Mouse (Mus musculus): ENCODE data around the gene Ncapd3. TPM values are rescaled to one million over a fixed set of nuclear protein-coding genes. Genes with fewer than 3 reads are reported as not detected.

The Ncapd3 gene
- 38.5 and 38.8 TPM in 2 replicates for polyA plus RNA-seq (2012; rRNA removed)
- polyA plus RNA-seq (2014; fragmentation: Nextera tagmentation; extraction: Ambion mirVana), result 24.3 and 28.2 TPM in 2 replicates

GRCm38 (mm10) chr9:27029828-27030762 lies at the start of gene Ncapd3, which contains the start of gene Vps26b:
Gene Ncapd3 (plus strand): TSS chr9:27030175.
Gene Vps26b (minus strand): TSS chr9:27030065.
- Histone ChIP-seq H3K27ac (replicated peaks; ENCODE audit: low read depth, low read length) (peak within 1 kb of the TSS; percentile 87), H3K4me1 (ENCODE audit: control insufficient read depth, insufficient read depth, low read length) (peaks cover 25% of the 10 kb centered on the region), H3K4me3 (replicated peaks; ENCODE audit: low read length) (peak within 1 kb of the TSS; percentile 93), H3K4me2 (replicated peaks; ENCODE audit: low read depth, low read length, severe bottlenecking) (peak within 1 kb of the TSS; percentile 74), H3K9ac (ENCODE audit: low read depth, low read length, severe bottlenecking) (peak within 1 kb of the TSS; percentile 93), H3K36me3 (ENCODE audit: control insufficient read depth, insufficient read depth, low read length) (no peaks in the 10 kb centered on the region), H3K9me3 (ENCODE audit: control insufficient read depth, low read length) (no peaks in the 10 kb centered on the region), H3K27me3 (ENCODE audit: control insufficient read depth, insufficient read depth, low read length) (no peaks in the 10 kb centered on the region)
- TF ChIP-seq POLR2A (IDR thresholded peaks at IDR 0.05; ENCODE audit: borderline replicate concordance, extremely low read depth, insufficient read depth, insufficient read length), result peak; percentile 71; the same call in 1 of the 2 replicates
- DNase-seq (ENCODE audit: low spot score) (peak; percentile 99), ATAC-seq (ENCODE audit: low FRiP score, low read depth) (peak; percentile 96)
- WGBS, result under 1% methylated on average over 58 of the region's 80 CpGs

DNA sequence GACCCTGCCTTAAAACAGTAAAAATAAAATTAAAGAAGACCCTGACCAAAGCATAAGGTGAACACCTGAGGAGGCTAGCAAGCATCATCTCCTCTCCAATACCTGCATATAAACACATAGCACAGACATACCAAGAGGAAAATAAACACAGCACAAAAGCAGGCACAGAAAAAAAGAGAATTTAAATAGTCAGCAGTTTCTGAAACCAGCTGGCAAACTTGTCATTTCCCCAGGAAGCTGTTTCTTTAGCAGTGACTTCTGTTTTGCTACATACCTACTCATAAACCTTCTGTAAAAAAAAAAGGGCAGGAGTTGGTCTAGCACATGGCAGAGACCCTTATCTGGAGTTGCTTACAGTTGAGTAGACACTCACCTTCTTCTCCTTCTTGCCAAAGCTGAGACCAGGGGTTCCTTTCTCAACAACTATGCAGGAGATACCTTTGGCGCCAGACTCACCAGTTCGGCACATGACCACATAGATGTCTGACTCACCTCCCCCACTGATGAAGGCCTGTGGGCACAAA lies 44.8 kb upstream of the Ncapd3 start:
- no peak overlapping the region for H3K4me3 ChIP-seq (replicated peaks; ENCODE audit: low read length)
- H3K4me1 ChIP-seq (ENCODE audit: control insufficient read depth, insufficient read depth, low read length), result no peaks in the 10 kb centered on the region
- no peaks in the 10 kb centered on the region for H3K9me3 ChIP-seq (ENCODE audit: control insufficient read depth, low read length)
- H3K9ac ChIP-seq (ENCODE audit: low read depth, low read length, severe bottlenecking), result no peak overlapping the region
- WGBS, result 98% methylated on average over 2 of the region's 2 CpGs
- ATAC-seq (ENCODE audit: low FRiP score, low read depth) (no peak), DNase-seq (ENCODE audit: low spot score) (no peak)
- H3K4me2 ChIP-seq (replicated peaks; ENCODE audit: low read depth, low read length, severe bottlenecking), result no peak overlapping the region
- TF ChIP-seq POLR2A (IDR thresholded peaks at IDR 0.05; ENCODE audit: borderline replicate concordance, extremely low read depth, insufficient read depth, insufficient read length), result no peak
- H3K36me3 ChIP-seq (ENCODE audit: control insufficient read depth, insufficient read depth, low read length), result peaks cover 61% of the 10 kb centered on the region
- no peaks in the 10 kb centered on the region for H3K27me3 ChIP-seq (ENCODE audit: control insufficient read depth, insufficient read depth, low read length)
- H3K27ac ChIP-seq (replicated peaks; ENCODE audit: low read depth, low read length), result no peak overlapping the region

DNA sequence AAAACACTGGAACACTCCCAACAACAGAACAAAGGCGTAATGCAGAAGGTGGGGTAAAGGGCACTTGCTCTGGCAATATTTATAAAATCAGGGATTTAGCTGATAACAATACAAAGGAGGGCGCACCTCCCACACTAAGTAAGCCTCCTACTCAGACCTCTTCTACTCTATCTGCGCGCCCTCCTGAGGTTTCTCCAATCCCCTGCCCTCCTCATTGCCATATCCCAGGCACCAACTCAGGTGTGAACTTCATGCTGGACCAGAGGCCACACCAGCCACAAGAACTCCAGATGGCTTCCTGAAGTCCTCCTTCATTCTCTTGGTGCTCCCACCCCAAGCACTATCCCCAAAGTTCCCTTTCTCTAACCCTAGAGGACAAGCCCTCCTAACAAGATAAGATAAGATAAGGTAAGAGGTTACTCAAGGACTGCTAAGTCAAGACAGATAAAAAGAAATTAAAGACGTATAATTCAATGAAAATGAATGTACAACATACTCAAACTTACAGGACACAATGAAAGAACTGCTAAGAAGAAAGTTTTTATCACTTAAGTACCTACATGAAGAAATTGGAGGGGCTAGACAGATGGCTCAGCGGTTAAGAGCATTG lies 44.2 kb upstream of the Ncapd3 start:
- no peaks in the 10 kb centered on the region for H3K9me3 ChIP-seq (ENCODE audit: control insufficient read depth, low read length)
- H3K4me2 ChIP-seq (replicated peaks; ENCODE audit: low read depth, low read length, severe bottlenecking), result no peak overlapping the region
- H3K9ac ChIP-seq (ENCODE audit: low read depth, low read length, severe bottlenecking), result no peak overlapping the region
- 93% methylated on average over 6 of the region's 6 CpGs for WGBS
- H3K4me3 ChIP-seq (replicated peaks; ENCODE audit: low read length), result no peak overlapping the region
- TF ChIP-seq POLR2A (IDR thresholded peaks at IDR 0.05; ENCODE audit: borderline replicate concordance, extremely low read depth, insufficient read depth, insufficient read length), result no peak
- no peak overlapping the region for H3K27ac ChIP-seq (replicated peaks; ENCODE audit: low read depth, low read length)
- H3K4me1 ChIP-seq (ENCODE audit: control insufficient read depth, insufficient read depth, low read length), result no peaks in the 10 kb centered on the region
- H3K27me3 ChIP-seq (ENCODE audit: control insufficient read depth, insufficient read depth, low read length), result no peaks in the 10 kb centered on the region
- no peak for DNase-seq (ENCODE audit: low spot score)
- peaks cover 63% of the 10 kb centered on the region for H3K36me3 ChIP-seq (ENCODE audit: control insufficient read depth, insufficient read depth, low read length)
- no peak for ATAC-seq (ENCODE audit: low FRiP score, low read depth)

DNA sequence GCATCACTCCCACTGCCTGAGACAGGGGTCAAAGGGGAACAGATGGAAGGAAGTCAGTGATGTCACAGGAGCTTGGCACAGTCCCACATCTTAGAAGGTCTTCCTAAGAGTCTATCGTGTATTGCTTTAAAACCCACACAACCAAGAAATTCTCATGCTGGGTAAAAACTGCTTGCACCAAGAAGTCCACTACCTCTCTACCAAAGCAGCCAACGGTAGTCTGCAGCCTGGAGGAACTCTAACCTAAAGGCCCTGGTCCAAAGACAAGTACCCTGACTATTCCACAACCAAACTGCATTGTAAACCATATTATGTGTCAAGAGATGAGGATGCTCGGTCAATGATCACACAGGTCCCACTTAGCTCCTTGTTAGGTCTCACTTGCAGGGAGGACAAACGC lies 39.8 kb upstream of the Ncapd3 start:
- H3K27me3 ChIP-seq (ENCODE audit: control insufficient read depth, insufficient read depth, low read length), result no peaks in the 10 kb centered on the region
- 93% methylated on average over 4 of the region's 4 CpGs for WGBS
- no peak overlapping the region for H3K9ac ChIP-seq (ENCODE audit: low read depth, low read length, severe bottlenecking)
- no peak for TF ChIP-seq POLR2A (IDR thresholded peaks at IDR 0.05; ENCODE audit: borderline replicate concordance, extremely low read depth, insufficient read depth, insufficient read length)
- peaks cover 54% of the 10 kb centered on the region for H3K36me3 ChIP-seq (ENCODE audit: control insufficient read depth, insufficient read depth, low read length)
- H3K4me1 ChIP-seq (ENCODE audit: control insufficient read depth, insufficient read depth, low read length), result no peaks in the 10 kb centered on the region
- ATAC-seq (ENCODE audit: low FRiP score, low read depth), result no peak
- no peak overlapping the region for H3K4me2 ChIP-seq (replicated peaks; ENCODE audit: low read depth, low read length, severe bottlenecking)
- H3K4me3 ChIP-seq (replicated peaks; ENCODE audit: low read length), result no peak overlapping the region
- no peak for DNase-seq (ENCODE audit: low spot score)
- no peaks in the 10 kb centered on the region for H3K9me3 ChIP-seq (ENCODE audit: control insufficient read depth, low read length)
- no peak overlapping the region for H3K27ac ChIP-seq (replicated peaks; ENCODE audit: low read depth, low read length)

DNA sequence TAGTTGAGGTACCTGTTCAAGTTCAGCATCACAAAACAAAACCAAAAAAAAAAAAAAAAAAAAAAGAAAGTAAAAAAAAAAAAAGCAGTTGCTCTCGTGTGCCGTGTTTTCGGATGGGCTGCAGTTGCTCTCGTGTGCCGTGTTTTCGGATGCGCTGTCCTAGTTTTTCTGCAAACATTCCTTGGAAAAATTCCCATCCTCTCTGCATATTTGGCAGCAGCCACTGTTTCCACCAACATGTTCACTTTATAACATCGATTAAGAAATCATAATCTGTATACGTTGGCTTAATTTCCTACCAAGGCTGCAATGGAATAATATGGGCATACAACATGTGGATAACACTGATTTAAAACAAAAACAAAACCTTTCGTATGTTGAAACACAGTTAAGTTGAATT lies 36.9 kb upstream of the Ncapd3 start:
- no peak for TF ChIP-seq POLR2A (IDR thresholded peaks at IDR 0.05; ENCODE audit: borderline replicate concordance, extremely low read depth, insufficient read depth, insufficient read length)
- Histone ChIP-seq H3K27me3 (ENCODE audit: control insufficient read depth, insufficient read depth, low read length) (no peaks in the 10 kb centered on the region), H3K27ac (replicated peaks; ENCODE audit: low read depth, low read length) (no peak overlapping the region), H3K4me3 (replicated peaks; ENCODE audit: low read length) (no peak overlapping the region), H3K4me1 (ENCODE audit: control insufficient read depth, insufficient read depth, low read length) (0 out of 2 replicates have a peak, but pooled peaks cover 2% of the 10 kb centered on the region), H3K9ac (ENCODE audit: low read depth, low read length, severe bottlenecking) (no peak overlapping the region), H3K36me3 (ENCODE audit: control insufficient read depth, insufficient read depth, low read length) (peaks cover 38% of the 10 kb centered on the region), H3K4me2 (replicated peaks; ENCODE audit: low read depth, low read length, severe bottlenecking) (no peak overlapping the region), H3K9me3 (ENCODE audit: control insufficient read depth, low read length) (no peaks in the 10 kb centered on the region)
- DNase-seq (ENCODE audit: low spot score) (no peak), ATAC-seq (ENCODE audit: low FRiP score, low read depth) (no peak)
- 94% methylated on average over 10 of the region's 10 CpGs for WGBS

Data from limb, embryonic 14.5 days (tissue).